Mouse (Mus musculus) lung, embryonic 14.5 days (tissue): Measurements from ENCODE around the gene Cyp46a1. TPM values are rescaled to one million over a fixed set of nuclear protein-coding genes. Genes with fewer than 3 reads are reported as not detected.
A peak's percentile ranks its signal among the peaks of the same experiment; 100 is the strongest.

Source experiments
- ATAC-seq: fragments of 200-750 bp; cut with Nextera tagmentation; 2 replicates; pipeline ENCODE4 v1.8.0; 2017; ENCODE audit warnings: mild to moderate bottlenecking, moderate TSS enrichment, moderate library complexity; ENCODE audit not compliant: insufficient read depth
- DNase-seq: peaks from one replicate; pipeline ENCODE4 v3.0.0-alpha.2; 2015
- H3K27ac ChIP-seq: fragments of 300-500 bp; sonication (generic); 2 replicates; pipeline ENCODE4 v1.5.1; 2014; ENCODE audit warnings: low read depth, mild to moderate bottlenecking, moderate library complexity
- H3K27me3 ChIP-seq: fragments of 300-500 bp; sonication (generic); 2 replicates; pipeline ENCODE4 v1.6.1; 2014; ENCODE audit warnings: low read length, control low read depth; ENCODE audit not compliant: insufficient read depth
- H3K36me3 ChIP-seq: fragments of 300-500 bp; sonication (generic); 2 replicates; pipeline ENCODE4 v1.6.1; 2014; ENCODE audit warnings: control low read depth; ENCODE audit not compliant: insufficient read depth
- H3K4me1 ChIP-seq: fragments of 300-500 bp; sonication (generic); 2 replicates; pipeline ENCODE4 v1.6.1; 2014; ENCODE audit warnings: antibody characterized with exemption, control low read depth; ENCODE audit not compliant: insufficient read depth
- H3K4me2 ChIP-seq: fragments of 300-500 bp; sonication (generic); 2 replicates; pipeline ENCODE4 v1.6.1; 2014; ENCODE audit warnings: mild to moderate bottlenecking
- H3K4me3 ChIP-seq: fragments of 300-500 bp; sonication (generic); 2 replicates; pipeline ENCODE4 v1.5.1; 2014; ENCODE audit warnings: low read depth, low read length
- H3K9ac ChIP-seq: fragments of 300-500 bp; sonication (generic); 2 replicates; pipeline ENCODE4 v1.6.1; 2014
- H3K9me3 ChIP-seq: fragments of 300-500 bp; sonication (generic); 2 replicates; pipeline ENCODE4 v1.6.1; 2016; ENCODE audit warnings: low read depth, low read length, control low read depth
- CTCF ChIP-seq: IDR thresholded peaks from 2 replicates; pipeline ENCODE4 v1.5.1; 2016; ENCODE audit warnings: antibody characterized with exemption, low read depth
- WGBS: fragments of 180-500 bp; shearing (Covaris S2); extraction: QIAGEN DNeasy Blood & Tissue Kit; methylation state at CpG from one replicate; pipeline ENCODE4 v1.1.7; 2014; 5-methylcytosine and 5-hydroxymethylcytosine counted together
- polyA plus RNA-seq: library from polyadenylated mRNA; unstranded; fragments of >200 nt; fragmentation: Nextera tagmentation; extraction: Ambion mirVana; gene quantifications from 2 replicates; pipeline ENCODE4 v1.2.1, GENCODE M21; 2014

Gene Cyp46a1
- polyA plus RNA-seq, 1 experiment from 2014 or later, result 4.4 TPM

- 14% methylated on average over 14 of the region's 14 CpGs for WGBS
- Histone ChIP-seq H3K9me3 (no peaks in the 10 kb centered on the region), H3K4me3 (no peak overlapping the region), H3K27ac (no peak overlapping the region), H3K27me3 (peaks cover 8% of the 10 kb centered on the region; the same call in 1 of the 2 replicates), H3K4me1 (no peaks in the 10 kb centered on the region; the same call in 1 of the 2 replicates), H3K36me3 (no peaks in the 10 kb centered on the region), H3K4me2 (no peak overlapping the region), H3K9ac (no peak overlapping the region)
- ATAC-seq, result no peak
- peak; percentile 73 for DNase-seq
- peak; percentile 87 for TF ChIP-seq CTCF
Measured at GRCm38 (mm10) chr12:108338572-108339190, 4.5 kb downstream of the Cyp46a1 start.

DNA sequence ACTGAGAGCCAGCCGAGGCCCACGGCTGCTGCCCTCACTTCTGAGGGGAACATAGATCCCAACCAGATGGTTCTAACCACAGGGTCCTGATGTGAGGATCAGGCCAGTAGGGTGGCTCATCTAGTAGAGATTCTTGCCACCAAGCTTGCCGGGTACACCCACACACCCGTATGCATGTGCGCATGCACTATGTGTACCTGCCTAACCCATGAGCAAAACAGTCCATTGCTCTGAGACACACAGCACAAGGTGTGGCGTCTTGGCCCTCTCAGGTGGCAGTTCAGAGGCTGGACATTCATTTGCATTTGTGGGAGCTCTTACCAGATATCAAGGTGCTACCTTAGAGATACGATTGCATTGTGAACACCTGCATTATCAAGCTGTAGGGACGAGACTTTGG, 14.0 kb downstream of the Cyp46a1 start:
- no peak for DNase-seq
- no peak overlapping the region for H3K9ac ChIP-seq
- no peaks in the 10 kb centered on the region; the same call in 1 of the 2 replicates for H3K4me1 ChIP-seq
- H3K4me3 ChIP-seq, result no peak overlapping the region
- WGBS, result 78% methylated on average over 8 of the region's 8 CpGs
- H3K36me3 ChIP-seq, result no peaks in the 10 kb centered on the region
- no peak for ATAC-seq
- H3K4me2 ChIP-seq, result no peak overlapping the region
- no peak for TF ChIP-seq CTCF
- H3K9me3 ChIP-seq, result no peaks in the 10 kb centered on the region
- no peak overlapping the region for H3K27ac ChIP-seq
- H3K27me3 ChIP-seq, result peaks cover 26% of the 10 kb centered on the region; the same call in 1 of the 2 replicates

- Histone ChIP-seq H3K27me3 (peaks cover 34% of the 10 kb centered on the region; the same call in 1 of the 2 replicates), H3K4me1 (no peaks in the 10 kb centered on the region; the same call in 1 of the 2 replicates), H3K36me3 (no peaks in the 10 kb centered on the region), H3K27ac (no peak overlapping the region), H3K4me3 (no peak overlapping the region), H3K9ac (no peak overlapping the region), H3K9me3 (no peaks in the 10 kb centered on the region), H3K4me2 (no peak overlapping the region)
- DNase-seq, result peak; percentile 38
- 49% methylated on average over 5 of the region's 5 CpGs for WGBS
- no peak for TF ChIP-seq CTCF
- no peak for ATAC-seq
Measured at GRCm38 (mm10) chr12:108349026-108349425, 14.8 kb downstream of the Cyp46a1 start.

GRCm38 (mm10) chr12:108350931-108351330, 16.8 kb downstream of the Cyp46a1 start:
- 81% methylated on average over 10 of the region's 10 CpGs for WGBS
- no peak for DNase-seq
- TF ChIP-seq CTCF, result no peak
- H3K36me3 ChIP-seq, result no peaks in the 10 kb centered on the region
- no peak overlapping the region for H3K27ac ChIP-seq
- no peak for ATAC-seq
- H3K4me3 ChIP-seq, result no peak overlapping the region
- no peak overlapping the region for H3K4me2 ChIP-seq
- H3K27me3 ChIP-seq, result peaks cover 34% of the 10 kb centered on the region; the same call in 1 of the 2 replicates
- H3K9ac ChIP-seq, result no peak overlapping the region
- no peaks in the 10 kb centered on the region; the same call in 1 of the 2 replicates for H3K4me1 ChIP-seq
- no peaks in the 10 kb centered on the region for H3K9me3 ChIP-seq

GRCm38 (mm10) chr12:108352371-108353136, 18.4 kb downstream of the Cyp46a1 start:
- H3K4me1 ChIP-seq, result no peaks in the 10 kb centered on the region; the same call in 1 of the 2 replicates
- DNase-seq (peak; percentile 40), ATAC-seq (peak; percentile 45; the same call in 1 of the 2 replicates)
- H3K9me3 ChIP-seq, result no peaks in the 10 kb centered on the region
- H3K4me2 ChIP-seq, result peak overlapping the region; percentile 34; the same call in 1 of the 2 replicates
- H3K9ac ChIP-seq, result no peak overlapping the region
- no peak for TF ChIP-seq CTCF
- 8% methylated on average over 35 of the region's 35 CpGs for WGBS
- H3K4me3 ChIP-seq, result peak overlapping the region; percentile 11; the same call in 1 of the 2 replicates
- peaks cover 34% of the 10 kb centered on the region; the same call in 1 of the 2 replicates for H3K27me3 ChIP-seq
- no peaks in the 10 kb centered on the region for H3K36me3 ChIP-seq
- H3K27ac ChIP-seq, result no peak overlapping the region

- Histone ChIP-seq H3K9ac (no peak overlapping the region), H3K27ac (no peak overlapping the region), H3K27me3 (peaks cover 34% of the 10 kb centered on the region; the same call in 1 of the 2 replicates), H3K4me3 (no peak overlapping the region), H3K9me3 (no peaks in the 10 kb centered on the region), H3K4me2 (no peak overlapping the region), H3K36me3 (no peaks in the 10 kb centered on the region), H3K4me1 (no peaks in the 10 kb centered on the region; the same call in 1 of the 2 replicates)
- no peak for TF ChIP-seq CTCF
- 65% methylated on average over 2 of the region's 2 CpGs for WGBS
- ATAC-seq (no peak), DNase-seq (no peak)
Measured at GRCm38 (mm10) chr12:108354284-108354683, 20.1 kb downstream of the Cyp46a1 start.

DNA sequence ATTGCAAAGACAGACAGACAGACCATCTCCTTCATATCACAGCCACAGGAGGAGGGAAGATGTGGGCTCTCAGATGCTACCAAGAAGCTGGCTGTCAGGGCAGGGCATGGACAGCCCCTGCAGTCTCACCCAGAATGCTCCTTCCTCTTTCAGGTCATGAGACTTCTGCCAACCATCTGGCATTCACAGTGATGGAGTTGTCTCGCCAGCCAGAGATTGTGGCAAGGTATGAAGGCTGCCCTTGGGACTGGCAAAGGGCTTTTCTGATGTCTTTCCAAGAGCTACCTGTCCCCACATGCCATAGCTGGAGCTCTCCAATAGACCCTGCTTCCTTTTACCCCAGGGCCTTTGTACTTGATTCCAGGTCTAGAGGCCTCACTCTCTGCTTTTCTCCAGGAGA, 21.1 kb downstream of the Cyp46a1 start:
- 63% methylated on average over 1 of the region's 1 CpGs for WGBS
- Histone ChIP-seq H3K9me3 (no peaks in the 10 kb centered on the region), H3K36me3 (no peaks in the 10 kb centered on the region), H3K4me3 (no peak overlapping the region), H3K4me1 (no peaks in the 10 kb centered on the region; the same call in 1 of the 2 replicates), H3K27me3 (peaks cover 34% of the 10 kb centered on the region; the same call in 1 of the 2 replicates), H3K9ac (no peak overlapping the region), H3K4me2 (no peak overlapping the region), H3K27ac (no peak overlapping the region)
- TF ChIP-seq CTCF, result no peak
- no peak for DNase-seq
- no peak for ATAC-seq
